Mouse (Mus musculus) gastrocnemius, adult 2 months (tissue): Measurements from ENCODE around the gene Dnajb1. TPM values are rescaled to one million over a fixed set of nuclear protein-coding genes. Genes with fewer than 3 reads are reported as not detected.
"Not testable (repeated sequence)": the region's sequence is repeated elsewhere in the genome, so short reads cannot be mapped to it uniquely, and the experiment has no call there.

Source experiments
- DNase-seq: peaks from one replicate; pipeline ENCODE4 v3.0.0; 2022
- H3K27ac ChIP-seq: fragments of 200-600 bp; 2 replicates; pipeline ENCODE4 v1.8.1; 2022; ENCODE audit warnings: mild to moderate bottlenecking
- H3K4me3 ChIP-seq: fragments of 200-600 bp; 2 replicates; pipeline ENCODE4 v1.8.1; 2022; ENCODE audit warnings: mild to moderate bottlenecking, moderate library complexity
- CTCF ChIP-seq: fragments of 200-600 bp; IDR thresholded peaks from 2 replicates; pipeline ENCODE4 v1.8.1; 2022; ENCODE audit warnings: antibody characterized with exemption, mild to moderate bottlenecking, moderate library complexity
- intact Hi-C: fragments of 180-260 bp; cut with DNase I; formaldehyde crosslinking; loops from one replicate; pipeline ENCODE4 v1.15.1; 2025
- long read RNA-seq, 2 experiments: library from polyadenylated mRNA; stranded (forward); transcript quantifications; one replicate each; pipeline ENCODE4 v2.0.0; 2021
- total RNA-seq, 2 experiments: library from RNA; stranded (reverse); gene quantifications; 2 replicates each; pipeline ENCODE4 v1.2.3; 2021

Dnajb1 gene
- 10 to 100 TPM in 1 of 2 experiments, 1 to 10 TPM in 1; 3.6 to 11.8 TPM for total RNA-seq
- long read RNA-seq, experiment 1, transcript Dnajb1-201 (3 exons, 2,996 nt): major isoform, 29 of 61 reads
- long read RNA-seq, experiment 1, partial matches to known transcripts: 6 of 61 reads
- long read RNA-seq, experiment 1, other reads (novel, unspliced or antisense): 26 of 61 reads
- long read RNA-seq, experiment 2, transcript Dnajb1-201 (3 exons, 2,996 nt): major isoform, 14 of 14 reads
- long read RNA-seq, experiment 2, partial matches to known transcripts: 0 of 14 reads
- long read RNA-seq, experiment 2, other reads (novel, unspliced or antisense): 0 of 14 reads

DNA sequence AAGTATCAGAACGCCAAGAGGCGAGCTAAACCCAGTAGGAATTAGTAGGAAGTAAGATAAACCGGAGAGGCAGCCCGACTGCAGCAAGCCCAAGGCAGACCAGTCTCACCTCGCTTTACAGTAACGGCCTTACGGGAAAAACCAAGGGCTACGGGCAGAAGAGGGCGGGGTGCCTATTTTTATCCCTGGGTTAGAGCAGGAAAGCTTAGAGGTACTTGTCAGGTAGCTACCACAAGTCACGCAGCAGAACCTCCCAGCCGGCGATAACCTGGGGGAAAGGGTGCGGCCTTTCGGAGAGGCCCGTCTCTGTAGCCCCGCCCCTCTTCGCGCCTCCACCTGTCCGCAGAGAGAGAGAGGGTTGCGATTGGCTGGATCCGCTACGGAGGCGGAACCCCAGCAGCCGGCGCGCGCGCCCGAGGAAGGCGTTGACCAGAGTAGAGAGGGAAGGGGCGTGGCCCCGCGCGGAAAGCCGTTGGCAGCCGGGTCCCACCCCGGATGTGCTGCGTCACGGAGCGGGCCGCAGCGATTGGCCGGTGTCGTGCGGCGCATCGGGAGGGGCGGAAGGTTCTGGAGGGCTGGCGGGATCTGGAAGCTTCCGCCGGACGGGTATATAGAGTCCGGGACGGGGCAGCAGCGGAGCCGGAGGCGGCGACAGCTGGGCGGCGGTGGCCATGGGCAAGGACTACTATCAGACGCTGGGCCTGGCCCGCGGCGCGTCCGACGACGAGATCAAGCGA lies at the start of gene Dnajb1, which contains the start of gene Tecr:
Gene Dnajb1, plus strand, starts transcription at position 533 of the 737 bp plus-strand sequence.
Gene Tecr, minus strand, starts transcription at position 311 of the 737 bp plus-strand sequence.
- peak; percentile 100 for DNase-seq
- H3K27ac ChIP-seq: peak within 1 kb of the TSS; percentile 98
- no peak for TF ChIP-seq CTCF
- peak within 1 kb of the TSS; percentile 92 for H3K4me3 ChIP-seq
- intact Hi-C loops: loop anchor here (5.0 kb wide), 1 partner anchor 41 kb away; the partner anchor contains the start of gene Ndufb7

GRCm38 (mm10) chr8:83562669-83563068 lies 45.3 kb upstream of the Dnajb1 start:
- DNase-seq: no peak
- H3K27ac ChIP-seq: no peak overlapping the region
- intact Hi-C loops: no loop called here
- H3K4me3 ChIP-seq: no peak overlapping the region
- no peak for TF ChIP-seq CTCF

- intact Hi-C loops: no loop called here
- no peak for DNase-seq
- Histone ChIP-seq H3K27ac (no peak overlapping the region), H3K4me3 (no peak overlapping the region)
- no peak for TF ChIP-seq CTCF
Measured at GRCm38 (mm10) chr8:83563246-83563645, 44.7 kb upstream of the Dnajb1 start.

- H3K4me3 ChIP-seq: no peak overlapping the region
- no peak overlapping the region for H3K27ac ChIP-seq
- peak; percentile 27 for DNase-seq
- intact Hi-C loops: loop anchor here (5.0 kb wide), 1 partner anchor 41 kb away; the partner anchor contains the start of genes Dnajb1 and Tecr
- TF ChIP-seq CTCF: peak; percentile 12; the same call in 1 of the 2 replicates
Measured at GRCm38 (mm10) chr8:83565731-83566375, 42.1 kb upstream of the Dnajb1 start.

DNA sequence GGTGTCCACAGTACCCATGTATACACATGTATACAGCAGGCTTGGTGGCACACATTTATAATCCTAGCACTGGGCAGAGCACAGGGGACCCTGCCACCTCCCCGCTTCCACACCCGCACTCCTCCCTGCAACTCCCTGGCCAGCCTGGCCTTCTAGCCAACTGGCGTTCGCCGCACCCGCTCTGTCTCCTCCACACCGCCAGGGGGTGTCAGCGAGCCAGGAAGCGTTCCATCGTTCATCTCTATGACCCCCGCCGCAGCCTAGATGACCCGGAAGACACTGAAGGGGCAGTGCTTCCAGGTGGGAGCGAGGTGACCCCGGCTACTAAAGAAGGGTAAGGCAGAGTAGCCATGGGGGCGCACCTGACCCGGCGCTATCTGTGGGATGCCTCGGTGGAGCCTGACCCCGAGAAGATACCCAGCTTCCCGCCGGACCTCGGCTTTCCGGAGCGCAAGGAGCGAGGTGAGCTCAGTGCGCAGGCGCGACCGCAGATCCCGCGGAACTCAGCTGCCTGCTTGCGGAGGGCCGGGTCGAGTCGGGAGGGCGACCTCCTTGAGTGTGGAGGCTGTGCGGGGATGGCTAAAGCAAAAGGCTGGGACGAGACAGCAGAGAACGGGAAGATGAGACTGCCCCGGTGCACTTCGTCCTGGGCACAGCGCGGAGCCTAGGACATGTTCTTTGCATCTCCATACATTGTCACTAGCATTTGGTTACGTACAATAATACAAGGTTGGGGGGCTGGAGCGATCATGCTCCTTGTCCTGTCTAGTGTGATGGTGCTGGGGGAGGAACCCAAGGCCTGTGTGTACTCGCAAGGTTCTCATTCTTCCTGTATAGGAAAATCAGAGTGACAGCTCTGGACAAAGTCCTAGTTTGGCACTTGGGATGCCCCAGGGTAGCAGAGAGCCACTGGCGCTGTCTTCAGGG lies 41.3 kb upstream of the Dnajb1 start, which contains the start of gene Ndufb7:
Gene Ndufb7, plus strand, starts transcription at position 203 of the 927 bp plus-strand sequence.
- intact Hi-C loops: loop anchor here (5.0 kb wide), 1 partner anchor 41 kb away; the partner anchor contains the start of genes Dnajb1 and Tecr
- Histone ChIP-seq H3K4me3 (peak within 1 kb of the TSS; percentile 84), H3K27ac (peak within 1 kb of the TSS; percentile 97)
- TF ChIP-seq CTCF: peak; percentile 99
- DNase-seq: peak; percentile 97

GRCm38 (mm10) chr8:83567668-83568067 lies 40.3 kb upstream of the Dnajb1 start:
- Histone ChIP-seq H3K4me3 (peak overlapping the region; percentile 84), H3K27ac (peak overlapping the region; percentile 97)
- no peak for DNase-seq
- TF ChIP-seq CTCF: no peak
- intact Hi-C loops: loop anchor here (5.0 kb wide), 1 partner anchor 40 kb away; the partner anchor contains the start of genes Dnajb1 and Tecr

DNA sequence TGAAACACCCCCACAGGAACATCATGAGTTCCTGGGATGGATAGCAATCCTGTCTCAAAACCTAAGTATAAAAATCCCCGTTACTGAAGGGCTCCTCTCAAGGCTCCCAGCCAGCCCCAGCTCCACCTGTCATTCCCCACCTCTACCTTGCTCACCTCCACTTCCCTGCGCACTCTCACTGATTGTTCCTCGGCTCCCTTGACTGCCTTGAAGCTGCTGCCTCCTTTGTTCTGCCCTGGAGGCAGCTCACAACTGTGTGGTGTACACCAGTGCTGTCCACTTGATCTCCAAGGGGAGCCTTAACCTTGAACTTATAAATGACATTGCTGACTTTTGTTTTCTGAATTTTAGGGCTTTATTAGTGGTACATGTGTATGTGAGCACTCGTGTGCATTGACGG lies 39.9 kb upstream of the Dnajb1 start:
- DNase-seq: peak; percentile 17
- intact Hi-C loops: loop anchor here (5.0 kb wide), 1 partner anchor 39 kb away; the partner anchor contains the start of genes Dnajb1 and Tecr
- peak overlapping the region; percentile 84 for H3K4me3 ChIP-seq
- TF ChIP-seq CTCF: no peak
- H3K27ac ChIP-seq: peak overlapping the region; percentile 56

DNA sequence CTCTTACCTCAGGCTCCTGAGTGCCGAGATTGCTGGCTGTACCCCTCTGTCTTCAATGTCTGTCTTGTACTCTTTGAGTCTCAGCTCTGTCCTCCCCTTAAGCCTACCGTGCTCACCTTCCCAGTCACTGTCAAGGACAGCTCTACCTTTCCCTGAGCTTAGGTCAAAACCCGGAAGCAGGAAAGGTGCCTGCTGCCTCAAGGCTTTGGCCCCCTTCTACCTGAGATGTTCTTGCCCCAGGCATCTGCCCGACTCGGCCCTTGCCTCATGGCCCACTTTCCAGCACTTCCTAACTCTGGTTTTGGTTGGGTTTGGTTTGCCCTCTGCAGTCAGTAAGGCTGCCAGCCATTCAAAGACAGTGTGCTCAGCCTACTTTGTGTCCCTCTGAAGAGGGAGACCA lies 39.2 kb upstream of the Dnajb1 start:
- Histone ChIP-seq H3K4me3 (peak overlapping the region; percentile 84), H3K27ac (peak overlapping the region; percentile 56)
- no peak for TF ChIP-seq CTCF
- intact Hi-C loops: loop anchor here (5.0 kb wide), 1 partner anchor 39 kb away; the partner anchor contains the start of genes Dnajb1 and Tecr
- peak; percentile 17 for DNase-seq

- TF ChIP-seq CTCF: no peak
- Histone ChIP-seq H3K4me3 (no peak overlapping the region), H3K27ac (peak overlapping the region; percentile 56)
- DNase-seq: peak; percentile 28
- intact Hi-C loops: loop anchor here (5.0 kb wide), 1 partner anchor 38 kb away; the partner anchor contains the start of genes Dnajb1 and Tecr
Measured at GRCm38 (mm10) chr8:83569165-83569564, 38.8 kb upstream of the Dnajb1 start.

- Histone ChIP-seq H3K4me3 (no peak overlapping the region), H3K27ac (no peak overlapping the region; the same call in 1 of the 2 replicates)
- DNase-seq: peak; percentile 17
- TF ChIP-seq CTCF: no peak
- intact Hi-C loops: no loop called here
Measured at GRCm38 (mm10) chr8:83570272-83571000, 37.6 kb upstream of the Dnajb1 start.

- H3K27ac ChIP-seq, intact Hi-C loops, H3K4me3 ChIP-seq, DNase-seq: not testable (repeated sequence)
Measured at GRCm38 (mm10) chr8:83571001-83571340, 37.0 kb upstream of the Dnajb1 start.
